Mouse (Mus musculus): ENCODE measurements at regions not wholly inside any gene's neighbourhood (a gene's known extent, or its start where the extent isn't known, plus 50 kb on each side); places are given as distances from the start of the nearest gene placed in this dataset.

GRCm38 (mm10) chr5:14453082-14453481 lies 61.6 kb upstream of the Pclo start:
- Histone ChIP-seq H3K27me3 (ENCODE audit: control insufficient read depth, insufficient read depth, low read length) (no peaks in the 10 kb centered on the region), H3K27ac (no peak overlapping the region), H3K4me2 (ENCODE audit: low read depth) (no peak overlapping the region), H3K36me3 (replicated peaks; ENCODE audit: control insufficient read depth, insufficient read depth, low read depth) (no peaks in the 10 kb centered on the region), H3K4me1 (replicated peaks; ENCODE audit: control insufficient read depth in 2 of 2, insufficient read depth in 2 of 2, low read length in 1 of 2) (no peaks in the 10 kb centered on the region), H3K9me3 (ENCODE audit: control insufficient read depth, low read length) (no peaks in the 10 kb centered on the region), H3K9ac (replicated peaks) (no peak overlapping the region), H3K4me3 (ENCODE audit: insufficient read depth in 1 of 2, low read depth in 2 of 2, low read length in 2 of 2) (no peak overlapping the region)
- TF ChIP-seq EP300 (IDR thresholded peaks at IDR 0.05; ENCODE audit: low read depth): no peak
- no peak for TF ChIP-seq CTCF (IDR thresholded peaks at IDR 0.05; ENCODE audit: low read depth)
- ATAC-seq (ENCODE audit: insufficient read depth): no peak
- 45% methylated on average over 5 of the region's 5 CpGs for WGBS (ENCODE audit: insufficient replicate concordance)
- DNase-seq (ENCODE audit: low read depth in 3 of 3, low spot score in 3 of 3): no peak

Measured in liver, embryonic 14.5 days (tissue).